Mouse (Mus musculus) liver, embryonic 15.5 days (tissue): ENCODE measurements around the gene Robo4. TPM values are rescaled to one million over a fixed set of nuclear protein-coding genes. Genes with fewer than 3 reads are reported as not detected.

Experiments
- ATAC-seq: fragments of 200-750 bp; cut with Nextera tagmentation; 2 replicates; pipeline ENCODE4 v1.8.0; 2017; ENCODE audit warnings: moderate number of reproducible peaks, mild to moderate bottlenecking, moderate library complexity; ENCODE audit not compliant: insufficient read depth
- H3K27ac ChIP-seq: fragments of 300-500 bp; sonication (generic); replicated peaks from 2 replicates; pipeline ENCODE4 v1.5.1; 2015; ENCODE audit warnings: mild to moderate bottlenecking, inconsistent platforms
- H3K27me3 ChIP-seq: fragments of 300-500 bp; sonication (generic); 2 replicates; pipeline ENCODE4 v1.6.1; 2015; ENCODE audit warnings: mild to moderate bottlenecking, inconsistent platforms
- H3K36me3 ChIP-seq: fragments of 300-500 bp; sonication (generic); replicated peaks from 2 replicates; pipeline ENCODE4 v1.6.1; 2015; ENCODE audit warnings: moderate library complexity, mild to moderate bottlenecking, inconsistent platforms
- H3K4me1 ChIP-seq: fragments of 300-500 bp; sonication (generic); replicated peaks from 2 replicates; pipeline ENCODE4 v1.6.1; 2015; ENCODE audit warnings: inconsistent platforms
- H3K4me2 ChIP-seq: fragments of 300-500 bp; sonication (generic); 2 replicates; pipeline ENCODE4 v1.6.1; 2015; ENCODE audit warnings: moderate library complexity, mild to moderate bottlenecking, inconsistent platforms
- H3K4me3 ChIP-seq: fragments of 300-500 bp; sonication (generic); replicated peaks from 2 replicates; pipeline ENCODE4 v1.5.1; 2015; ENCODE audit warnings: mild to moderate bottlenecking, inconsistent platforms
- H3K9ac ChIP-seq: fragments of 300-500 bp; sonication (generic); 2 replicates; pipeline ENCODE4 v1.6.1; 2015; ENCODE audit warnings: moderate library complexity, mild to moderate bottlenecking, inconsistent platforms
- H3K9me3 ChIP-seq: fragments of 300-500 bp; sonication (generic); replicated peaks from 2 replicates; pipeline ENCODE4 v1.6.1; 2016; ENCODE audit warnings: inconsistent platforms
- WGBS: fragments of 180-500 bp; shearing (Covaris S2); methylation state at CpG from one replicate; pipeline ENCODE4 v1.1.7; 2015; ENCODE audit warnings: mixed read lengths; ENCODE audit not compliant: insufficient replicate concordance; 5-methylcytosine and 5-hydroxymethylcytosine counted together
- polyA plus RNA-seq: library from polyadenylated mRNA; unstranded; fragments of >200 nt; fragmentation: Nextera tagmentation; extraction: Ambion mirVana; gene quantifications from 2 replicates; pipeline ENCODE4 v1.2.1, GENCODE M21; 2015

The Robo4 gene
- polyA plus RNA-seq, 1 experiment from 2014 or later = 2.2 TPM

DNA sequence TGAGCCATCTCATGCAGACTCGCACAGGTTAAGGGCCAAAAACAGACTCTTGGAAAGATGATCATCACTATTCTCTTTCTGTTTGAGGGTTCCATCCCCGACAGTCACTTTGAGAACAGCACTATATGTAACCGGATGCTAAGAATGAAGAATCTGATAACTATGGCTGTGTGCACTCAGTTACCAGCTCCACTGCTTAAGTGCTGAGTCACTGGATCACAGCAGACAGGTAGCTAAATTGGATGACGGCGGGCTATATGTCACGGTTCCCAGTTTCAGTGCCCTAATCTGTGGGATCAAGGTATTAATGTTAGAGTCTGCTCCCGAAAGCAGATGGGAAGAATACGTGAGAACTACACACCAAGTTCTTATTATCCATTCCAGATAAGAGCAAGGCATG is 54.2 kb downstream of the Robo4 start:
- no peak for ATAC-seq
- Histone ChIP-seq H3K36me3 (no peaks in the 10 kb centered on the region), H3K4me1 (peaks cover 12% of the 10 kb centered on the region), H3K9ac (no peak overlapping the region), H3K9me3 (no peaks in the 10 kb centered on the region), H3K27me3 (peaks cover 97% of the 10 kb centered on the region), H3K4me2 (no peak overlapping the region), H3K27ac (no peak overlapping the region), H3K4me3 (no peak overlapping the region)
- WGBS = 4% methylated on average over 8 of the region's 8 CpGs

DNA sequence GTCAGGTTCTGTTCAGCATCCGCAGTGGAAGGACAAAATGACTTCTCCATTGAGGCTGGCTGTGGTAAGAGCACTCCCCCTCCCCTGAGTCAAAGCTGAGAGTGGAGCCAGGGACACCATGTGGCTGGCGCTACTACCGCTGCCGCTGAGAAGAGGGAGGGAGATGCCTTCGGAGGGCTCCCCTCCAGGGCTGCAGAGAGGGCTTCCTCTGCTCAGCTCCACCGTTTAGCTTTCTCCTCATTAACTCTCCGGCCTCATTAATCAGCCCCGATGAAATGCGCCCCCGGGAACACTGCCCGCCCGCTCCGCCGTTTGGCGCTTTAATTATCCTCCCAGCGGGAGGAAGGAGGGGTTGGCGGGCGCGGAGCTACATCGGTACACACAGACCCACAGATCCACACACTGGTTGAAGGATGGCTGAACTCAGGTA is 54.8 kb downstream of the Robo4 start:
- Histone ChIP-seq H3K27me3 (peaks cover 99% of the 10 kb centered on the region), H3K4me3 (no peak overlapping the region), H3K9ac (no peak overlapping the region), H3K36me3 (no peaks in the 10 kb centered on the region), H3K4me1 (peaks cover 12% of the 10 kb centered on the region), H3K9me3 (no peaks in the 10 kb centered on the region), H3K27ac (no peak overlapping the region), H3K4me2 (no peak overlapping the region)
- 4% methylated on average over 20 of the region's 20 CpGs for WGBS
- ATAC-seq = no peak

DNA sequence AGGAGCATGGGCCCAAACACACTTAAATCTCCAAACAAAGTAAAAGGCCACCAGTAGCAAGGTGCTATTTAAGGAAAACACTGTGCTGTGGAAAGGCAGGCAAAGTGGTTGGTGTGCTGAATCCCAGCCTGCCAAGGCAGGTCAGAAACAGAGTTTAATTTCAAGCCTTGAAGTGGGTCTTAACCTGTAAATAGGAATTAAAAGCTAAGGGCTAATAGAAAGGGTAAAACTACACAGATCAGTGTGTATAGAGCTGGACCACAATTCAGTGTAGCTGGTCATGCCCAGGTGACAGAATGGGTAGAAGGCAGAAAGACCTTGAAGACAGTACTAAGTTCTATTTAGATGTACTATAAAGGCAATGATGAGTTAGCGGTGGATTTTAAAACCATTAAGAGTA is 55.5 kb downstream of the Robo4 start:
- Histone ChIP-seq H3K36me3 (no peaks in the 10 kb centered on the region), H3K4me1 (peaks cover 12% of the 10 kb centered on the region), H3K27ac (no peak overlapping the region), H3K27me3 (peaks cover 99% of the 10 kb centered on the region), H3K4me2 (no peak overlapping the region), H3K9ac (no peak overlapping the region), H3K9me3 (no peaks in the 10 kb centered on the region), H3K4me3 (no peak overlapping the region)
- ATAC-seq = no peak
- WGBS = 65% methylated on average over 1 of the region's 1 CpGs

DNA sequence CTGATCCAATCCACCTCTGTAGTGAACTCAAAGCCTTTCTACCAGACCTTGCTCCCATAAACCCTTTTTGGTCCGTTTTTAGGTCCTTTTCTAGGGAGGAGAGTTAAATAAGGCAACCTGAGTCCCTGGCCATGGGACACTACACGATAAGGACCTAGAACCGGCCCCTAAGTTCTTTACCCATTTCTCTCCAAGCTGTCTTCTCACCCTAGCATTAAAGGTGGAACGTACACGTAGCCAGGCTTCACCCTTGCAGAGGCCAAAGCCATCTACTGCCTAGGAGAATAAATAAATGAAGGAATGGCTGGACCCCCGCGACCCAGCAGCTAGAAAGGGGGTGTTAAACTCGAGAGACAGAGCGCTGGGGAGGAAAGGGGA is 58.0 kb downstream of the Robo4 start:
- no peaks in the 10 kb centered on the region for H3K36me3 ChIP-seq

DNA sequence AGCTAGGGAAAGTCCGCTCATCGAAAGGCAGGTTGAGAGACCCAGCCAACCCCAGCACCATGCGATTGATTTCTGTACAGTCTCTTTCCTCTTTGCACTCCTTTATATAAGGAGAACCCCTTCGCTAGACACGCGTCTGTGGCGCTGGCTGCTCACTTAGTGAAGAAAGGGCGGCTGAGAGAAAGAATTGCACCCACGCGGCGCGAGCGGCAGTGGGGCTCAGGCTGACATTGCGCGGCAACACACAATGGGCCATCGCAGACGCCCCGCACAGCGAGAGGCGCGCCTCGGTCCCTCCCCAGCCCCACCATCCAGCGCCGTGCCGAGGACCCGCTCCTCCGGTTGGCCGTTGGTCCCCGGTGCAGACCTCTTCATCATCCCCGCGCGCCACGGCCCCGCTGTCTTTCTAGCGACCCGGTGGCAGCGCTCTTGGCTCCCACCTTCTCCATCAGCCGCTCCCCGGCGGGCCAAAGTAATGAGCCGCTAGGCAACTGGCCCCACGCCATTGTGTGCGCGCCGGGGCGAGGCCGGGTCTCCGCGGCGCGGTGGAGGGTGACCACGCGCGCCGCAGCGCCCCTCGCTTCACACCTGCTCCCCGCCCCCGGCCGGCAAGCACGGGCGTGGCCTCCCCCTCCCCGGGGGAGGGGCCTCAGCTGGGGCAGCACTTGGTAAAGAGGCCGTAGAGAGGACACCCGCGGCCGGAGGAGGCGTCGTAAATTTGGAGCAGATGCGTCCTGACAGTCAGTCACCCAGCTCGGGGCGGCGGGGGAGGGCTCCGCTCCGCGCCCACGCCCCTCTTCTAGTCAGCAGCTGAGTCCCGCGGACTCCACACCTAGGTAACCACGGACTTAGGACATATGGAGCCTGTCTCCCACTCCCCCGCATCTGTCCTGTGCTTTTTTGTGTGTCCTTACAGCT is 58.6 kb downstream of the Robo4 start:
- Histone ChIP-seq H3K27me3 (peaks cover 93% of the 10 kb centered on the region), H3K9me3 (no peaks in the 10 kb centered on the region), H3K4me1 (peaks cover 12% of the 10 kb centered on the region), H3K4me3 (peak overlapping the region; percentile 35), H3K36me3 (no peaks in the 10 kb centered on the region), H3K9ac (no peak overlapping the region), H3K27ac (no peak overlapping the region), H3K4me2 (peak overlapping the region; percentile 54)
- under 1% methylated on average over 81 of the region's 81 CpGs for WGBS
- no peak for ATAC-seq

More for the DNA sequence above, 58.0 kb downstream of the Robo4 start:
- Histone ChIP-seq H3K27ac (no peak overlapping the region), H3K9ac (no peak overlapping the region), H3K4me3 (no peak overlapping the region), H3K9me3 (no peaks in the 10 kb centered on the region), H3K27me3 (peaks cover 99% of the 10 kb centered on the region), H3K4me2 (no peak overlapping the region; the same call in 1 of the 2 replicates), H3K4me1 (peaks cover 12% of the 10 kb centered on the region)
- 2% methylated on average over 9 of the region's 9 CpGs for WGBS
- ATAC-seq = no peak

DNA sequence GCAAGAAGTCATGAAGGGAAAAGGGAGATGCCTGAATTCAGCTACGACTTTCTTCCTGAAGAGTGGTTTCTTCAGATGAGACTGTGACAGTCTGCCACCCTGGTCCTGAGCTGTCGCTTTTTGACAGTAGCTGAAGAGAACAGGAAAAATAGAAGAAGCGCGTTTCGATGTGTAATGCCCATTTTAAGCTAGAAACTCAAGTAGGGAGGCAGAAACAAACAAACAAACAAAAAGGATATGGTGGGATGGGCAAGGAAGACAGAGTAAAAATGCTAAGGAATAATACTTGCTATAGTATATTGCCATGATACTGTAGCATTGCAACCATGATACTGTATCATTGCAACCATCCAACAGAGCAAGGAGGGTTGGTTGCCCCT is 59.3 kb downstream of the Robo4 start:
- no peak overlapping the region for H3K4me2 ChIP-seq
- peaks cover 12% of the 10 kb centered on the region for H3K4me1 ChIP-seq
- 6% methylated on average over 5 of the region's 5 CpGs for WGBS
- no peak overlapping the region for H3K9ac ChIP-seq
- no peak overlapping the region for H3K4me3 ChIP-seq
- H3K9me3 ChIP-seq = no peaks in the 10 kb centered on the region
- peaks cover 86% of the 10 kb centered on the region for H3K27me3 ChIP-seq
- no peaks in the 10 kb centered on the region for H3K36me3 ChIP-seq
- ATAC-seq = no peak
- H3K27ac ChIP-seq = no peak overlapping the region

DNA sequence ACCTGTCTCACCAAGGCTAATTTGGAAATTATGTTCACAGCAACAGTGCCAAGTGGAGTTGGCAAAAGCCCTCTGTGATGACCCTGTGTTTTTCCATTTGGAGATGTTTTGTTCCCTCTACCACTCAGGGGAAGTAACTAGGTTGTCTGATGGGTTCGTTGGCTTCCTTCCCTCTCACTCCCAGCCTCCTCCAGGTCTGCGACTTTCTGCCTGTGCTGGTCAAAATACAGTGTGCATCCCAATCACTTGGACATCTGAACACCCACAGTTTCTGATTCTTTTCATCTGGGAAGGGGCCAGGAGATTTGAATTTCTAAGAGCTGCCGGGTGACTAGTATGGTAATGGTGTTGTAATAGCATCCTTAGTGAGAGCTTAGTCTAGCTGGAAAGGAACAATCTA is 59.9 kb downstream of the Robo4 start:
- WGBS = 7% methylated on average over 3 of the region's 3 CpGs
- Histone ChIP-seq H3K4me2 (no peak overlapping the region), H3K27me3 (peaks cover 80% of the 10 kb centered on the region)

DNA sequence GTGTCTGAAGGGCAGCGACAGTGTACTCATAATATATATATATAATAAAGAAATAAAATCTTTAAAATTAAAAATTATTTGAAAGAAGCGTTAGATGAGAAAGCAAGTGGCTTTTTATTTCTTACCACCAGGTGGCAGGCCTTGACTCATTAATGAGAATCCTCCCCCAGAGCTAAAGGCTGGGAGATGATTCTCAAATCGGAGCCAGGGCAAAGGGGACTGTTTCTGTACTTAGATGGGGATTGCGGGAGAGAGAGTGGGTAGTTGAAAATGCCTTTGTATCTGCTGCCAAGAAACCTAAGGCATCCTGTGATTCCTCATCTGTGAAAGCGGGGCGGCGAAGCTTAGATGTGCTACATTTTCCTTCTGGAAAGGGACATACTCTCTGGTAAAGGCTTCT is 61.1 kb downstream of the Robo4 start:
- WGBS = 21% methylated on average over 7 of the region's 7 CpGs
- H3K9ac ChIP-seq = no peak overlapping the region
- no peak overlapping the region for H3K4me2 ChIP-seq
- H3K27ac ChIP-seq = no peak overlapping the region
- H3K27me3 ChIP-seq = peaks cover 68% of the 10 kb centered on the region
- H3K4me1 ChIP-seq = peaks cover 8% of the 10 kb centered on the region
- H3K36me3 ChIP-seq = no peaks in the 10 kb centered on the region
- no peak for ATAC-seq
- no peaks in the 10 kb centered on the region for H3K9me3 ChIP-seq
- no peak overlapping the region for H3K4me3 ChIP-seq

More for the DNA sequence above, 59.9 kb downstream of the Robo4 start:
- H3K4me3 ChIP-seq = no peak overlapping the region
- H3K36me3 ChIP-seq = no peaks in the 10 kb centered on the region
- H3K27ac ChIP-seq = no peak overlapping the region
- H3K9me3 ChIP-seq = no peaks in the 10 kb centered on the region
- H3K4me1 ChIP-seq = peaks cover 8% of the 10 kb centered on the region
- no peak for ATAC-seq
- no peak overlapping the region for H3K9ac ChIP-seq

Other genes with a start within 250 kb of the Robo4 start
- 3.5 and 3.6 TPM in 2 replicates for gene Tmem218, start 193.7 kb upstream of the Robo4 start, polyA plus RNA-seq
- gene Slc37a2, start 146.2 kb upstream of the Robo4 start, polyA plus RNA-seq = 1.6 and 1.8 TPM in 2 replicates
- 3.4 and 4.3 TPM in 2 replicates for gene Ccdc15, start 53.5 kb upstream of the Robo4 start, polyA plus RNA-seq
- not detected in 2 replicates for gene Hepacam, start 34.5 kb upstream of the Robo4 start, polyA plus RNA-seq
- 0.07 and 0.21 TPM in 2 replicates for gene Robo3, start 31.3 kb downstream of the Robo4 start, polyA plus RNA-seq
- 3.6 and 5.0 TPM in 2 replicates for gene Msantd2, start 87.4 kb downstream of the Robo4 start, polyA plus RNA-seq
- 14.5 and 17.9 TPM in 2 replicates for gene Esam, start 126.2 kb downstream of the Robo4 start, polyA plus RNA-seq
- 0.29 and 0.32 TPM in 2 replicates for gene Vsig2, start 137.4 kb downstream of the Robo4 start, polyA plus RNA-seq
- 5.4 and 6.2 TPM in 2 replicates for gene Nrgn, start 151.0 kb downstream of the Robo4 start, polyA plus RNA-seq
- 5.6 and 6.4 TPM in 2 replicates for gene Siae, start 153.8 kb downstream of the Robo4 start, polyA plus RNA-seq
- 1.3 and 1.5 TPM in 2 replicates for gene Spa17, start 211.8 kb downstream of the Robo4 start, polyA plus RNA-seq